Mouse (Mus musculus) c-Kit-positive CD71-negative TER-119-negative erythroid progenitor cells, embryonic 14.5 days (primary cell): ENCODE measurements around the gene Eef1akmt2.

ENCODE experiments used
- DNase-seq: peaks from one replicate; pipeline ENCODE4 v3.0.0-alpha.2; 2013; ENCODE audit warnings: low read depth

Eef1akmt2 gene

GRCm38 (mm10) chr7:132852173-132852844 lies at the start of gene Eef1akmt2:
TSS of gene Eef1akmt2 (minus strand) at chr7:132852673.
- DNase-seq: peak; percentile 65

- no peak for DNase-seq
These were observed 48.5 kb upstream of the Eef1akmt2 start for GRCm38 (mm10) chr7:132900826-132901531.

GRCm38 (mm10) chr7:132898234-132898633 lies 45.8 kb upstream of the Eef1akmt2 start:
- DNase-seq: peak; percentile 25

GRCm38 (mm10) chr7:132897258-132897657 lies 44.8 kb upstream of the Eef1akmt2 start:
- DNase-seq: no peak

- no peak for DNase-seq
These were observed 43.8 kb upstream of the Eef1akmt2 start for GRCm38 (mm10) chr7:132896206-132896815.

GRCm38 (mm10) chr7:132894841-132895555 lies 42.5 kb upstream of the Eef1akmt2 start:
- no peak for DNase-seq

GRCm38 (mm10) chr7:132893336-132893735 lies 40.9 kb upstream of the Eef1akmt2 start:
- DNase-seq: no peak

GRCm38 (mm10) chr7:132892806-132893205 lies 40.3 kb upstream of the Eef1akmt2 start:
- DNase-seq: no peak

GRCm38 (mm10) chr7:132892311-132892661 lies 39.8 kb upstream of the Eef1akmt2 start:
- DNase-seq: no peak

- DNase-seq: no peak
These were observed 39.3 kb upstream of the Eef1akmt2 start for GRCm38 (mm10) chr7:132891561-132892310.

GRCm38 (mm10) chr7:132890201-132890600 lies 37.7 kb upstream of the Eef1akmt2 start:
- no peak for DNase-seq

GRCm38 (mm10) chr7:132889691-132890090 lies 37.2 kb upstream of the Eef1akmt2 start:
- DNase-seq: no peak

GRCm38 (mm10) chr7:132888518-132889249 lies 36.2 kb upstream of the Eef1akmt2 start:
- DNase-seq: no peak

GRCm38 (mm10) chr7:132888052-132888451 lies 35.6 kb upstream of the Eef1akmt2 start:
- DNase-seq: no peak

- no peak for DNase-seq
These were observed 34.7 kb upstream of the Eef1akmt2 start for GRCm38 (mm10) chr7:132887019-132887804.

GRCm38 (mm10) chr7:132884031-132884430 lies 31.6 kb upstream of the Eef1akmt2 start:
- no peak for DNase-seq

- DNase-seq: no peak
These were observed 29.9 kb upstream of the Eef1akmt2 start for GRCm38 (mm10) chr7:132882343-132882742.

GRCm38 (mm10) chr7:132880276-132880675 lies 27.8 kb upstream of the Eef1akmt2 start:
- no peak for DNase-seq

GRCm38 (mm10) chr7:132875391-132876086 lies 23.1 kb upstream of the Eef1akmt2 start:
- DNase-seq: no peak

GRCm38 (mm10) chr7:132873043-132873442 lies 20.6 kb upstream of the Eef1akmt2 start:
- no peak for DNase-seq
